Mouse (Mus musculus): ENCODE data around the gene Tlr13.

Gene Tlr13

GRCm38 (mm10) chrX:106142936-106143335 lies at the start of gene Tlr13:
Gene Tlr13, plus strand, starts transcription at chrX:106143204.
- DNase-seq (ENCODE audit: low spot score in 2 of 2): no peak

DNA sequence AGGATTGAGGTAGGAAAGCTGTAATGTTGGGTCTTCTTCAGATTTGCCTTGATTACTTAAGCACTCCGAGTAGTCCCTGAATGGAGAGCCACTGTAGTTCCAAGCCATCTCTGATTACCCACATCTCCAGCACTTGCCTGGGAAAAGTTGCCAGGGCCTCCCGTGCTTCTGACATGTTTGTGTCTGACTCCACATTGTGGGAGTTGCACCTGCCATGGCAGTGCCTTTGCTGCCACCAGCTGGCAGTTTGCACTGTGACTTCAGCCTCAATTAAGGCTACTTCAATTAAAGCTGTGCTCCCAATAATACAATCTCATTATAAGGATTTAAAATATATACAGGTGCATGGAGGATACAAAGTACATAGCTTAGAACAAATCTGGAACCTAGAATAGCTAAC lies 37.5 kb upstream of the Tlr13 start:
- DNase-seq (ENCODE audit: low spot score in 2 of 2): peak in 1 of 2 experiments; percentile 8

DNA sequence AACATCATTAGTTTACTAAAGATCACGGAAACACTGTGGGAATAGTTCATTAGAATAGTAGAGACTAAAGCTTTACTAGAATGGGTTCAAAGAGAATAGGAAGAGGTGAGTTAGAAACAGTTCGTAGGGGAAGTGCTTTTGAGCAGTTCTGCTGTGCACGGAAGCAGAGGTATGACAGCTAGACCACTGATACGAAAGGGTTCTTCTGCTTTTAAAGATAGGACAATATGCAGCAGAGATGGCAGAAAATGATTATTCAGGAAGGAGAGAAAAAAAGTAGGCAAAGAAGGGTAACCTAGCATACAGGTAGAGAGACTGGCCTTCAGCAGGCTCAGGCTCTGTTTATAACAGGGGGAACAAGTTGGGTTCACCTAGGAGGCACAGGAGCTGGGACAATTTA lies 29.1 kb upstream of the Tlr13 start:
- no peak for DNase-seq (ENCODE audit: low spot score in 2 of 2)

- DNase-seq (ENCODE audit: low spot score in 2 of 2): no peak
These were observed 28.3 kb upstream of the Tlr13 start for GRCm38 (mm10) chrX:106114674-106115073.

DNA sequence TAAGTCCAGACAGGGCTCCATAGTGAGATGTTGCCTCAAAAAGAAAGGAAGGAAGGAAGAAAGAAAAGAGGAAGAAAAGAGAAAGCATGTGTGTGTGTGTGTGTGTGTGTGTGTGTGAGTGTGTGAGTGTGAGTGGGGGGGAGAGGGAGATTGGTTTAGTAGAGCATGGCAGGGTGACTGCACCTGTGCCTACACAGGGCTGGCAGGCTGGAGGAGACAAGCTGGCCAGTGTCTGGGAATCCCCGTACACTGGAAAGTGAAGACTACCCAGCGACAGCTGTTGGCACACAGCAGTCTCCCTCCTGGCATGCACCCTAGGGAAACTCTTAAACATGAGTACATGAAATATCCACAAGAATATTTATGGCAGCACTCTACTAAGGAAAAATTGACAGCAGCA lies 20.2 kb upstream of the Tlr13 start:
- DNase-seq (ENCODE audit: low spot score in 2 of 2): no peak

DNA sequence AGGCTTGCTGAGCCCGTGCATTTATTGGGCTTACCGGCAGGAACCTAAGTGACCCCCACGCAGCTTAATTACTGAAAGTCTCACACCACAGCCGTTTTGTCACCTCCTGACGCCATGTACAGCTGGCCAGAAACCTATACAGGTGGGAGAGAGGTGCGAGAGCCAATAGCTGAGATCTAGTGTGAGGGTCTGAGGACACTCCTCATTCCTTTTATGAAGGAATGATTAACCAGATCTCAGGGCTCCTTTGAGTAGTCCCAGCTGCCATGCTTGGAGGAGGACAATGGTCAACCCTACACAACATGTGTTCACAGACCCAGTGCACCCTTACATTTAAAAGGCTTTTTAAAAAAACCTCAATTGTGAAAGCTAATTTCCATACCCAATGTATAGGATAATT lies 14.7 kb upstream of the Tlr13 start:
- no peak for DNase-seq (ENCODE audit: low spot score in 2 of 2)

DNA sequence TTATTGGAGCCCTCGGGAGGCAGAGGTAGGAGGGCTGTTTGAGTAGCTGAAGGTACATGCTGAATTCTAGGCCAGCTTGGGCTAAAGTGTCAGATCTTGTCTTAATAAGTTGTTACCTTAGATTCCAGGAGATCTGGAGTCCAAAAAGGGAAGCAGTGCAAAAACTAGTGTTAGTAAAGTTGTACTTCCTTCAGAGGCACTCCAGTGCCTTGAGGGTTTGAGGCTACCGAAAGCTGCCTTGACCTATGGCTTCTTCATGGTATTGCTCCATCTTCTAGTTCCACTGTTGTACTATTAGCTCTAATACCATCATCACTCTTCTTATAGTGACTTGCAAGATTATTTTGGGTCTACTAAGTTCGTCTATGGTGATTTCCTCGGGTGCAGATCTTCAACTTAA lies 13.1 kb upstream of the Tlr13 start:
- no peak for DNase-seq (ENCODE audit: low spot score in 2 of 2)

DNA sequence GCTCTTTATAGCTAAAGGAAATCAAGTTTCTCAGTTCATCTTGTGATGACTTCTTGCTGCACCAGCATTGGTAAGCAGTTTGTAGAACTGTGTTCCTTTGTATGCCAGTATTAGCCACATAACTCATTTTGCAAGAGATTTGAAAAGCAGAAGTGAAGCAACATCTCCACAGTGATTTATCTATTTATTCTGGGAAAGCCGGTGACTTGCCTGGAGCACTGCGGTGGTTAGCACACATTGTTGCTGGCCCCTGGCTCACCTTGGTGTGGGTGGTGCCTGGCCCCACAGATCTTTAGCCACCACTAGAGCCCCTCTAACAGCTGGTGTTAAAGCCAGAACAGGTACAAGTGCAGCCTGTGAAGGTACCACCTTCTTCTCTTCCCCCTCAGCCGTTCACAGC lies 8.1 kb upstream of the Tlr13 start:
- DNase-seq (ENCODE audit: low spot score in 2 of 2): no peak

- no peak for DNase-seq (ENCODE audit: low spot score in 2 of 2)
These were observed 7.5 kb upstream of the Tlr13 start for GRCm38 (mm10) chrX:106135484-106135883.

GRCm38 (mm10) chrX:106135916-106136575 lies 7.0 kb upstream of the Tlr13 start:
- DNase-seq (ENCODE audit: low spot score in 2 of 2): no peak

GRCm38 (mm10) chrX:106139309-106140070 lies 3.5 kb upstream of the Tlr13 start:
- no peak for DNase-seq (ENCODE audit: low spot score in 2 of 2)

DNA sequence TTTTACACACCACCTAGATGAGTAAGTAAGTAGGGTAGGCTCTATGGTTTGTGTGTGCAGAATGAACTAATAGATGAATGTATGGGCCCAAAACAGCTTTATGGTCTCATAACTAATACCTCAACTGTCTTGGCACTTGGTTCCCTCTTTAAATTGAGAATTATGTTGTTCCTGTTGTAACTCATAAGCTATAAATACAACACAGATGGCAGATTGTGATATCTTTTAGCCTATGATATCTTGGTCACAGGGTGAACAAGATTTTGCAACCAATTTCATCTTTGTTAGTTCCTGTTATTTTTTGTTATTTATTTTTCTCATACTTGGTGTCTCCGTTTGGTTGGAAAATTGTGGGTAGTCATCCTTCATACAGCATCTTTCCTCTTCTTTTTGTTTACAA lies 5.2 kb downstream of the Tlr13 start:
- DNase-seq (ENCODE audit: low spot score in 2 of 2): no peak

GRCm38 (mm10) chrX:106149460-106149859 lies 6.5 kb downstream of the Tlr13 start:
- no peak for DNase-seq (ENCODE audit: low spot score in 2 of 2)

DNA sequence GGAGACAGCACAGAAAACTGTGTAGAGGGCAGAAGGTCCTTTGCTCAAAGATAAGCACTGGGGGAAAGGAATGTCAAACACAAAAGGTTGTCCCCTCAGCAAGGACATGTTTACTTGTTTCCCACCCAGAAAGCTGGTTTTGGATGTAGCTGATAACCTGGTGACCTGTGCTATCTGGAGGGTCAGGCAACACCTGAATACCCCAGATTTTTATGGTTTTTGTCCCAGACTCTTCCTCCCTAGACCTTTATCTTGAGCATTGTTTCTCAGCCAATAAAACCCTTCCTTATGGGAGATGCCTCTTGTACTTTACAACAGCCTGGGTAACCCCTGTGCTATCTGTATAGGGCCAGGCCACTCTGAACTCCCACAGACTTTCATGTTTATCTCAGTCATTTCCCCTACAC lies 11.2 kb downstream of the Tlr13 start:
- no peak for DNase-seq (ENCODE audit: low spot score in 2 of 2)

- DNase-seq (ENCODE audit: low spot score in 2 of 2): no peak
These were observed 12.9 kb downstream of the Tlr13 start for GRCm38 (mm10) chrX:106155892-106156291.

DNA sequence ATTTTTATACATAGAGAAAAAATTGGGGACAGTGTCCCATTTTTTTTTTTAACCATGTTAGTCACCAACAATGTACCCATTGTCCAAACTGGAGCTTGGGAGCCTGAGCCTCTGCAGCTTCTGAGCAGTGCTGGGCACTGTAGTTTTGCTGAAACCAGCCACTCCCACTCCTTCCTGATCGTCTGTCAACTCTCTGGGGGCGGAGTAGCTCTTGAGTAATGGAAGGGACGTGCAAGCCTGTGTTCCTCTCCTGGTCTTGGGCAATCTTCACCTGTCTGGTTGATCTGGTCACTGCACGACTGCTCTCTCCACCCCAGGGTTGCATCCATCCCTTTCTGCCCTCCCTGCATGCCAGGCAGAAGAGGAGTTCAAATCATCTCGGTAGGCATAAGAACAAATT lies 21.0 kb downstream of the Tlr13 start:
- DNase-seq (ENCODE audit: low spot score in 2 of 2): no peak

DNA sequence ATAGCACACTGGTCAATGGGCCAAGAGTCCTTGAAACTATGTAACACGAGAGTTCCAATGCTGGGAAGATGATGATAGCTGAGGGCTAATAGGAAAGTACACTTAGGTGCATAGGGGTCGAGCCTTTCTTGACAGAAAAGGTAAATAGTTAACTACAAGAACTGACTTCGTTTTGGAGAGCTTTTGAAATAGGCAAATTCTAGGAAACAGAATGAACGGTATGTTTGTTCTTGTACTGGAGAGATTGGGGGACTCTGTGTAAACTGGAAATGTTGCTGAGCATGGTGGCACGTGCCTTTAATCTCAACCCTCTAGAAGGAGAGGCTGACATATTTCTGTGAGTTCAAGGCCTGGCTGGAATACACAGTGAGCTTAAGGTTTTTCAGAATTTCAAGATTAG lies 21.6 kb downstream of the Tlr13 start:
- no peak for DNase-seq (ENCODE audit: low spot score in 2 of 2)

DNA sequence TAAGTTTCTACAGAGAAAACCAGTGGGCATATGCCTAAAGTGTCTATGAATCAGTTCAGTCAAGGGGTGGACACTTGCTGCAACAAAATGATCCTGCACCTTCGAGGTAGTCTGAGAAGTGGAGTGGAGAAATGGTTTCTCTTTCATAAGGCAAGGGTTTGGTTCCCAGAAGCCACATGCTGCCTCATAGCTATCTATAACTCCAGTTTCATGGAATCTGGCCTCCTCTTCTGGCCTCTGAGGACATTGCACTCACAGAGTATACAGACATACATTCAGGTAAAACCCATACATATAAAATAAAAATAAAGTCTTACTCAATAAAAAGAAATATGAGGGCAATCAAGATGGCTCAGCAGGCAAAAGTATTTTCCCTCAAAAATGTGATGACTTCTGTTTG lies 22.1 kb downstream of the Tlr13 start:
- DNase-seq (ENCODE audit: low spot score in 2 of 2): no peak

DNA sequence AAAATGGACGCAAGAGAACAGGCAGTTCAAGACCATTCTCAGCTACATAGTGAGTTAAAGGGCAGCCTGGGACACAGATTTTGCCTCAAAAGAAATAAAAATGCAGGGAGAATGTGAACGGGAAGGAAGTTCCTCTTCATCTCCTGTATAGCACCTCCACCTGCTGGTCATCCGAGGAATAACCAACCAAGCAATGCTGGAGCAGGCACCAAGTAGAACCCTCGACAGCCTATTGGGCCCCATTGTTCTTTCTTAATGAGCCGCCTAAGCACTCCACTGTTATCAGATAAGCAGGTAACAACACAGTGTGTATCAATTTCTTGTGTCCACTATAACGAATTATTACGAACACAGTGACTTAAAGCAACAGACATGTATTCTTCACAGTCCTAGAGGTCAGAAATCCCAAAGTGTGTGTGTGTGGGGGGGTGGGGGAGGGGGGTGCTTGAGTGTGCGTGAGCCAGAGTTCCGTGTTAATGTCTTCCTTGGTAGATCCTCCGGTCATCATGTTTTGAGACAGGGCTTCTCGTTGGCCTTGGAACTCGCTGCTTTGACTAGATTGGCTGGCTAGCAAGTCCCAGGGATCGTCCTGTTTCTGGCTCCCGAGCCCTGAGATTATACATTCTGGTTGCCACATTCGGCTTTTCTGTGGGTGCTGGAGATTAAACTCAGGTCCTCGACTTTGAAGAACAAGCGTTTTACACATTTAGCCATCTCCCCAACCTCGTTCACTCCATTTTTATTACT lies 28.3 kb downstream of the Tlr13 start:
- DNase-seq (ENCODE audit: low spot score in 2 of 2): peak; percentile 46 to 70

DNA sequence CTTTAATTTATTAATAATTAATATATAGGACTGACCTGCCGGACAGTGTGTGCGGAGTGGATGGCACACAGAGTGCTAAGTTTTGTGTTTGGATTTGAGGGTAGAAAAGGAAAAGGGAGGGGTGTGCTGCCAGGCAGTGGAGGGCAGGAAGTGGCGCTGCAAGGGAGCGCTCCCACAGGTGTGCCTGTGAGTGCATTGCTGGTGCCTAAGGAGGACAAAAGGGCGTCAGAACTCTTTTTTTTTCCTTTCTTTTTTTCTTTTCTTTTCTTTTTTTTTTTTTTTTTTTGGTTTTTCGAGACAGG lies 28.8 kb downstream of the Tlr13 start:
- DNase-seq (ENCODE audit: low spot score in 2 of 2): no peak

DNA sequence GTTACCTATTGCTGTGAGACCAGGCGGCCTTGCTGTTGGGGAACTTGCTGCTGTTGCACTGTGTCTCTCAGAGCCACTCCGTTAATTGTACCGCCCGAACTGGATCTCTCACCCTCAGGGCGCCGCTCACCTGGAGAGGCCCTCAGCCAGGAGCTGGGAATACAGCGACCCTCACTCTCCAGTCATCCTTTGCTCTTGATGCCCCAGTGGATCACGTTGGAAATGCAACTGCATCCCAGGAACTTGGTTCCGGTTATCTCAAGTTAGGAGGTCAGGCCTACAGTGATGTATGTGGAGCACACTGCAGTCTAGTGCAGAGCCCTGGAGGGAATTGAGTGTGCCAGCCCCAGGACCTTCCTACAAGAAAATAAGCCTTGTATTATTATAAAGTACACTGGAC lies 33.3 kb downstream of the Tlr13 start:
- no peak for DNase-seq (ENCODE audit: low spot score in 2 of 2)

- DNase-seq (ENCODE audit: low spot score in 2 of 2): no peak
These were observed 41.3 kb downstream of the Tlr13 start for GRCm38 (mm10) chrX:106184279-106184678.

- DNase-seq (ENCODE audit: low spot score in 2 of 2): no peak
These were observed 42.7 kb downstream of the Tlr13 start for GRCm38 (mm10) chrX:106185706-106186105.
